Mouse (Mus musculus): ENCODE results near the gene Gm6465.
"Not testable (repeated sequence)": the region's sequence is repeated elsewhere in the genome, so short reads cannot be mapped to it uniquely, and the experiment has no call there.

DNA sequence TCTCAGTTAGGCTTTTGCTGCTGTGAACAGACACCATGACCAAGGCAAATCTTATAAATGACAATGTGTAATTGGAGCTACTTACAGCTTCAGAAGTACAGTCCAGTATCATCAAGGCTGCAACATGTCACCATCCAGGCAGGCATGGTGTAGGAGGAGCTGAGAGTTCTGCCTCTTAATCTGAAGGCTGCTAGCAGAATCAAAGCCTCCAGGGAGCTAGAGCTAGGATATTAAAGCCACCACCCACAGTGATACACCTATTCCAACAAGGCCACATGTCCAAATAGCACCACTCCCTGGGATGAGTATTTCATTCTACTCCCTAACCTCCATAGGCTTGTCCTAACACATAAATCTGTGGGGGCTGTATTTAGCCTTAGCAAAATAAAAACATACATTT, 12.6 kb downstream of the Gm6465 start:
- TF ChIP-seq POLR2A (IDR thresholded peaks at IDR 0.05; ENCODE audit: low read depth, low read length); CTCF (IDR thresholded peaks at IDR 0.05; ENCODE audit: borderline replicate concordance, insufficient read depth, low read length): not testable (repeated sequence)

Measured in embryonic fibroblast, embryonic 13.5 days (primary cell).